Mouse (Mus musculus) MEL (cell line): Measurements from ENCODE around the gene Fn1. TPM values are rescaled to one million over a fixed set of nuclear protein-coding genes. Genes with fewer than 3 reads are reported as not detected.

Source experiments
- DNase-seq: peaks from one replicate; pipeline ENCODE4 v3.0.0; 2011; ENCODE audit warnings: low read depth, low spot score
- H3K27ac ChIP-seq: 2 replicates; pipeline ENCODE4 v1.5.1; 2012; ENCODE audit warnings: low read depth, mild to moderate bottlenecking, control low read depth, low read length, moderate library complexity; ENCODE audit not compliant: control insufficient read depth
- H3K27me3 ChIP-seq, 2 experiments: fragments of 150-350 bp in 1 of 2; sonication (generic) in 1 of 2; 2 replicates each; pipeline ENCODE4 v1.6.1; 2012; ENCODE audit warnings: low read length in 2 of 2, mild to moderate bottlenecking in 2 of 2, improper control_type of control experiment in 1 of 2, moderate library complexity in 1 of 2; ENCODE audit not compliant: insufficient read depth in 2 of 2, control insufficient read depth in 1 of 2
- H3K36me3 ChIP-seq, 2 experiments: 2 replicates each; pipeline ENCODE4 v1.6.1; 2012 to 2014; ENCODE audit warnings: low read length in 2 of 2, improper control_type of control experiment in 1 of 2, inconsistent platforms in 1 of 2, mild to moderate bottlenecking in 1 of 2; ENCODE audit not compliant: insufficient read depth in 2 of 2, control insufficient read depth in 1 of 2
- H3K4me1 ChIP-seq, 2 experiments: fragments of 150-350 bp in 1 of 2; sonication (generic) in 1 of 2; 2 replicates each; pipeline ENCODE4 v1.6.1; 2012; ENCODE audit warnings: low read length in 2 of 2, improper control_type of control experiment in 1 of 2, mild to moderate bottlenecking in 1 of 2; ENCODE audit not compliant: insufficient read depth in 2 of 2, control insufficient read depth in 1 of 2
- H3K4me3 ChIP-seq, 2 experiments: fragments of 150-350 bp in 1 of 2; sonication (generic) in 1 of 2; 2 replicates each; pipeline ENCODE4 v1.5.1; 2012; ENCODE audit warnings: low read depth in 2 of 2, low read length in 2 of 2, mild to moderate bottlenecking in 2 of 2, moderate library complexity in 2 of 2, control low read depth in 1 of 2, improper control_type of control experiment in 1 of 2; ENCODE audit not compliant: control insufficient read depth in 1 of 2, insufficient read depth in 1 of 2
- H3K79me2 ChIP-seq: 2 replicates; pipeline ENCODE4 v1.6.1; 2012; ENCODE audit warnings: mild to moderate bottlenecking, low read length, moderate library complexity; ENCODE audit not compliant: control insufficient read depth, poor library complexity, insufficient read depth
- H3K9ac ChIP-seq: 2 replicates; pipeline ENCODE4 v1.6.1; 2012; ENCODE audit warnings: low read depth, mild to moderate bottlenecking, control low read depth, low read length, moderate library complexity; ENCODE audit not compliant: control insufficient read depth, poor library complexity, severe bottlenecking
- H3K9me3 ChIP-seq: fragments of 150-350 bp; sonication (generic); replicated peaks from 2 replicates; pipeline ENCODE4 v1.6.1; 2012; ENCODE audit warnings: mild to moderate bottlenecking, low read length, improper control_type of control experiment, moderate library complexity; ENCODE audit not compliant: insufficient read depth
- CHD1 ChIP-seq: IDR thresholded peaks from 2 replicates; pipeline ENCODE4 v1.6.1; 2012; ENCODE audit warnings: low read depth, mild to moderate bottlenecking, inconsistent platforms, low read length, improper control_type of control experiment
- CHD2 ChIP-seq: IDR thresholded peaks from 2 replicates; pipeline ENCODE4 v1.6.1; 2011; ENCODE audit warnings: low read length, improper control_type of control experiment
- CTCF ChIP-seq, 3 experiments: IDR thresholded peaks in 2 of 3; conservative IDR thresholded peaks in 1 of 3; 2 replicates each; pipeline ENCODE4 v1.5.1; 2011 to 2012; ENCODE audit warnings: low read length in 3 of 3, low read depth in 2 of 3, mild to moderate bottlenecking in 2 of 3, improper control_type of control experiment in 1 of 3, inconsistent platforms in 1 of 3, mixed read lengths in 1 of 3, moderate library complexity in 1 of 3; ENCODE audit not compliant: control insufficient read depth in 1 of 3, insufficient read depth in 1 of 3, poor library complexity in 1 of 3, severe bottlenecking in 1 of 3
- ELF1 ChIP-seq: IDR thresholded peaks from 2 replicates; pipeline ENCODE4 v1.6.1; 2014; ENCODE audit warnings: low read depth, mild to moderate bottlenecking, inconsistent platforms, low read length, improper control_type of control experiment, moderate library complexity
- EP300 ChIP-seq, 2 experiments: IDR thresholded peaks; 2 replicates each; pipeline ENCODE4 v1.6.1; 2011; ENCODE audit warnings: improper control_type of control experiment in 2 of 2, low read length in 2 of 2, low read depth in 1 of 2, mild to moderate bottlenecking in 1 of 2
- ETS1 ChIP-seq: IDR thresholded peaks from 2 replicates; pipeline ENCODE4 v1.6.1; 2012; ENCODE audit warnings: low read depth, mild to moderate bottlenecking, inconsistent platforms, low read length, improper control_type of control experiment, moderate library complexity
- HCFC1 ChIP-seq: IDR thresholded peaks from 2 replicates; pipeline ENCODE4 v1.6.1; 2012; ENCODE audit warnings: low read depth, mild to moderate bottlenecking, inconsistent platforms, low read length, improper control_type of control experiment, moderate library complexity
- MXI1 ChIP-seq: IDR thresholded peaks from 2 replicates; pipeline ENCODE4 v1.6.1; 2011; ENCODE audit warnings: mild to moderate bottlenecking, low read depth, low read length, improper control_type of control experiment
- NELFE ChIP-seq: IDR thresholded peaks from 2 replicates; pipeline ENCODE4 v1.6.1; 2011; ENCODE audit warnings: low read depth, low read length, improper control_type of control experiment
- POLR2A ChIP-seq, 2 experiments: IDR thresholded peaks; 2 replicates each; pipeline ENCODE4 v1.6.1; 2011 to 2012; ENCODE audit warnings: low read length in 2 of 2, mild to moderate bottlenecking in 2 of 2, control low read depth in 1 of 2, improper control_type of control experiment in 1 of 2, low read depth in 1 of 2, moderate library complexity in 1 of 2; ENCODE audit not compliant: control insufficient read depth in 1 of 2, insufficient read depth in 1 of 2, poor library complexity in 1 of 2
- POLR2AphosphoS2 ChIP-seq: IDR thresholded peaks from 2 replicates; pipeline ENCODE4 v1.6.1; 2011; ENCODE audit warnings: low read length, improper control_type of control experiment
- RCOR1 ChIP-seq: IDR thresholded peaks from 2 replicates; pipeline ENCODE4 v1.6.1; 2012; ENCODE audit warnings: low read depth, mild to moderate bottlenecking, inconsistent platforms, low read length, improper control_type of control experiment
- SIN3A ChIP-seq: IDR thresholded peaks from 2 replicates; pipeline ENCODE4 v1.6.1; 2012; ENCODE audit warnings: low read length, improper control_type of control experiment, inconsistent platforms
- SMC3 ChIP-seq: IDR thresholded peaks from 2 replicates; pipeline ENCODE4 v1.6.1; 2011; ENCODE audit warnings: low read depth, low read length, improper control_type of control experiment
- TAL1 ChIP-seq: IDR thresholded peaks from 2 replicates; pipeline ENCODE4 v1.6.1; 2012; ENCODE audit warnings: mild to moderate bottlenecking, inconsistent platforms, low read length, moderate library complexity, mixed read lengths
- TBP ChIP-seq: IDR thresholded peaks from 2 replicates; pipeline ENCODE4 v1.8.0; 2011; ENCODE audit warnings: low read depth, low read length, improper control_type of control experiment
- TCF12 ChIP-seq: IDR thresholded peaks from 2 replicates; pipeline ENCODE4 v1.6.1; 2014; ENCODE audit warnings: low read depth, mild to moderate bottlenecking, inconsistent platforms, low read length, improper control_type of control experiment, moderate library complexity
- USF1 ChIP-seq: IDR thresholded peaks from 2 replicates; pipeline ENCODE4 v1.6.1; 2014; ENCODE audit warnings: low read depth, mild to moderate bottlenecking, inconsistent platforms, low read length, improper control_type of control experiment, moderate library complexity
- USF2 ChIP-seq, 2 experiments: IDR thresholded peaks; 2 replicates each; pipeline ENCODE4 v1.6.1; 2011 to 2012; ENCODE audit warnings: improper control_type of control experiment in 2 of 2, low read length in 2 of 2, borderline replicate concordance in 1 of 2, inconsistent platforms in 1 of 2, low read depth in 1 of 2, mild to moderate bottlenecking in 1 of 2; ENCODE audit not compliant: insufficient read depth in 1 of 2
- ZKSCAN1 ChIP-seq: IDR thresholded peaks from 2 replicates; pipeline ENCODE4 v1.6.1; 2012; ENCODE audit warnings: low read depth, mild to moderate bottlenecking, inconsistent platforms, low read length, improper control_type of control experiment, moderate library complexity
- polyA plus RNA-seq, 2 experiments: library from polyadenylated mRNA; stranded (reverse) in 1 of 2; unstranded in 1 of 2; fragments of >175 nt in 1 of 2; fragments of >200 nt in 1 of 2; gene quantifications; 2 replicates each; pipeline versions ENCODE4 v1.2.1 to v1.2.4; 2012; ENCODE audit warnings: low replicate concordance in 2 of 2, low read depth in 1 of 2; ENCODE audit not compliant: insufficient read length in 2 of 2, insufficient read depth in 1 of 2, missing spikeins in 1 of 2
- total RNA-seq: library from RNA; depleted of rRNA; stranded (reverse); fragments of 300-350 nt; gene quantifications from 2 replicates; pipeline ENCODE4 v1.2.3, GENCODE M21; 2012

The Fn1 gene
- total and polyA plus RNA-seq, 3 experiments, result 0.56 TPM; not detected in 2

DNA sequence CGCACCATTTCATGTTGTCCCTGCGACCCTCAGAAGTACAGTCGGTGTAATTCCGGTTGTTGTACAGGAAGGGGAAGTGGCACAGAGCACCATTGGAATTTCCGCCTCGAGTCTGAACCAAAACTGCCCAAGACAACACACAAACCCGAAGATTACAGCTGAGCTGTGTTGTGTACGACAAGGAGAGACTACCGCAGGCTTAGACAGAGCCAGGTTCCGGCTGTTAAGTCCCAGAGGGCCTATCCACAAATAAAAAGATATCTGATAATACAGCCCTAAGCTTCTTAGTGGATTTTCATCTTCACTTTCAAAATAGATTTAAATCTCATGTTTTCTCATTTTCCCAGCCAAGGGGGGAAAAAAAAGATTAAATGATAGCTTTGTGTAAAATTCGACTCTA lies 11.8 kb downstream of the Fn1 start:
- H3K27me3 ChIP-seq, result no peaks in the 10 kb centered on the region
- TF ChIP-seq USF1 (no peak), POLR2AphosphoS2 (no peak), CTCF (IDR thresholded peaks at IDR 0.05 in 2 of 3, conservative IDR thresholded peaks at IDR 0.05 in 1 of 3; ENCODE audit: control insufficient read depth in 1 of 3, insufficient read depth in 1 of 3, low read depth in 2 of 3, low read length in 3 of 3, poor library complexity in 1 of 3, severe bottlenecking in 1 of 3) (no peak), POLR2A (IDR thresholded peaks at IDR 0.05; ENCODE audit: control insufficient read depth in 1 of 2, insufficient read depth in 1 of 2, low read depth in 1 of 2, low read length in 2 of 2, poor library complexity in 1 of 2) (no peak), MXI1 (no peak), ETS1 (no peak), CHD1 (no peak), HCFC1 (no peak), TBP (no peak), SIN3A (no peak), ELF1 (no peak)
- no peaks in the 10 kb centered on the region for H3K79me2 ChIP-seq
- no peaks in the 10 kb centered on the region for H3K36me3 ChIP-seq
- no peak for DNase-seq
- H3K27ac ChIP-seq, result no peak overlapping the region
- H3K4me1 ChIP-seq, result no peaks in the 10 kb centered on the region
- no peak overlapping the region for H3K4me3 ChIP-seq
- no peaks in the 10 kb centered on the region for H3K9me3 ChIP-seq
- no peak overlapping the region for H3K9ac ChIP-seq

DNA sequence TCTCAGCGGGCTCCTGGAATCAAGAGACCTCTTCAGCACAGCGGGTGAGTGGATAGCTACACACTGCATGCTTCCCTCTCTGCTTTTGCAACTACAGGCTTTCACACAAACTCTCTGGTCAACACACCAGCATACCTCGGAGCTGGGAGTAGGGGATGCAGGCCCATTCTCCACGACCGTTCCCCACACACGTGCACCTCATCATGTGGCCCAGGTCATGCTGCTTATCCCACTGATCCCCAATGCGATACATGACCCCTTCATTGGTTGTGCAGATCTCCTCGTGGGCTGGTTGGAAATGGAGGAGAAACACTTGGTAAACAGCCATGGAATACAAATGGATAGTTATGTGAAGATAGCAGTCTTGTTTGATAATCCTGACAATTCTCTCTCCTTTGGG lies 12.8 kb downstream of the Fn1 start:
- H3K4me3 ChIP-seq, result no peak overlapping the region
- no peak overlapping the region for H3K9ac ChIP-seq
- no peaks in the 10 kb centered on the region for H3K36me3 ChIP-seq
- H3K4me1 ChIP-seq, result no peaks in the 10 kb centered on the region
- H3K79me2 ChIP-seq, result no peaks in the 10 kb centered on the region
- no peaks in the 10 kb centered on the region for H3K9me3 ChIP-seq
- no peak for DNase-seq
- no peaks in the 10 kb centered on the region for H3K27me3 ChIP-seq
- TF ChIP-seq CHD2 (no peak), ZKSCAN1 (no peak), TBP (no peak), MXI1 (no peak), ELF1 (no peak), TCF12 (no peak), EP300 (IDR thresholded peaks at IDR 0.05; ENCODE audit: low read depth in 1 of 2, low read length in 2 of 2) (no peak), CHD1 (no peak), SMC3 (no peak), NELFE (no peak), USF2 (IDR thresholded peaks at IDR 0.05; ENCODE audit: borderline replicate concordance in 1 of 2, insufficient read depth in 1 of 2, low read depth in 1 of 2, low read length in 2 of 2) (no peak), RCOR1 (no peak), TAL1 (no peak)
- TF ChIP-seq, all 39 proteins: peak for 0
- no peak overlapping the region for H3K27ac ChIP-seq
